Mouse (Mus musculus) small intestine, adult 2 months (tissue): ENCODE results near the gene Tnfrsf1b. TPM values are rescaled to one million over a fixed set of nuclear protein-coding genes. Genes with fewer than 3 reads are reported as not detected.

Experiments
- H3K27ac ChIP-seq: fragments of 200-500 bp; 2 replicates; pipeline ENCODE4 v1.5.1; 2012; ENCODE audit warnings: low read depth, low read length, control low read depth, inconsistent platforms; ENCODE audit not compliant: insufficient read depth
- H3K27me3 ChIP-seq: fragments of 200-500 bp; 2 replicates; pipeline ENCODE4 v1.6.1; 2012; ENCODE audit warnings: mild to moderate bottlenecking, moderate library complexity, low read length, inconsistent platforms; ENCODE audit not compliant: control insufficient read depth, insufficient read depth
- H3K36me3 ChIP-seq: fragments of 200-500 bp; 2 replicates; pipeline ENCODE4 v1.6.1; 2012; ENCODE audit warnings: mild to moderate bottlenecking, low read length, control low read depth, inconsistent platforms; ENCODE audit not compliant: control insufficient read depth, insufficient read depth
- H3K4me1 ChIP-seq: fragments of 200-500 bp; 2 replicates; pipeline ENCODE4 v1.6.1; 2012; ENCODE audit warnings: low read length, inconsistent platforms, mixed read lengths; ENCODE audit not compliant: control insufficient read depth, insufficient read depth, insufficient read length
- H3K4me3 ChIP-seq: fragments of 200-500 bp; 2 replicates; pipeline ENCODE4 v1.5.1; 2012; ENCODE audit warnings: low read depth, mild to moderate bottlenecking, control low read depth, inconsistent platforms, low read length, moderate library complexity
- CTCF ChIP-seq: fragments of 200-500 bp; IDR thresholded peaks from 2 replicates; pipeline ENCODE4 v1.5.1; 2012; ENCODE audit warnings: low read depth, mild to moderate bottlenecking, control low read depth, inconsistent platforms, low read length, moderate library complexity, mixed read lengths; ENCODE audit not compliant: insufficient replicate concordance, insufficient read length; ENCODE audit errors: extremely low read depth
- POLR2A ChIP-seq: fragments of 200-500 bp; IDR thresholded peaks from 2 replicates; pipeline ENCODE4 v1.6.1; 2012; ENCODE audit warnings: low read depth, mild to moderate bottlenecking, control low read depth, inconsistent platforms, low read length, moderate library complexity
- WGBS: fragments of 180-500 bp; shearing (Covaris S2); methylation state at CpG from one replicate; pipeline ENCODE4 v1.1.7; 2018; 5-methylcytosine and 5-hydroxymethylcytosine counted together
- polyA plus RNA-seq: library from polyadenylated mRNA; depleted of rRNA; stranded (reverse); fragments of >200 nt; gene quantifications from 2 replicates; pipeline ENCODE4 v1.2.3, GENCODE M21; 2012

Tnfrsf1b gene
- polyA plus RNA-seq, 1 experiment: 13.5 TPM

DNA sequence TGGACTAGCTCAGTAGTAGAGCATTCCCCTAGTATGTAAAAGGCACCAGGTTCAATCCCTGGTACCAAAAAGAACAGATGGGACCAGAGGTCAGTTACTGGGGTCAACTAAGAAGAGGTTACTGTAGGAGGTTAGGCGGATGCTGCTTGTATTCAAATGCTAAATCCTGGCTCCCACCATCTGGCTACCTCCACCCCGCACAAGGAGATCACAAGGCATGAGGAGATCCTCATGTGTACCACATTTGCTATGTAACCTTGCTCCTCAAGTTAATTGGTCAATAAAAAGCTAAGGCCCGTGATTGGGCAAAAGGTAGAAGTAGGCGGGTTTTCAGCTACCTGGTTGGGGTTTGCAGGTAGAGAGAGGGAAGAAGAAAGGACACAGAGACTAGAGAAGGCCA is 25.0 kb upstream of the Tnfrsf1b start:
- WGBS: 89% methylated on average over 4 of the region's 4 CpGs
- Histone ChIP-seq H3K4me1 (peaks cover 3% of the 10 kb centered on the region; the same call in 1 of the 2 replicates), H3K27ac (no peak overlapping the region), H3K4me3 (no peak overlapping the region), H3K36me3 (no peaks in the 10 kb centered on the region), H3K27me3 (no peaks in the 10 kb centered on the region)
- TF ChIP-seq CTCF (no peak), POLR2A (no peak)

DNA sequence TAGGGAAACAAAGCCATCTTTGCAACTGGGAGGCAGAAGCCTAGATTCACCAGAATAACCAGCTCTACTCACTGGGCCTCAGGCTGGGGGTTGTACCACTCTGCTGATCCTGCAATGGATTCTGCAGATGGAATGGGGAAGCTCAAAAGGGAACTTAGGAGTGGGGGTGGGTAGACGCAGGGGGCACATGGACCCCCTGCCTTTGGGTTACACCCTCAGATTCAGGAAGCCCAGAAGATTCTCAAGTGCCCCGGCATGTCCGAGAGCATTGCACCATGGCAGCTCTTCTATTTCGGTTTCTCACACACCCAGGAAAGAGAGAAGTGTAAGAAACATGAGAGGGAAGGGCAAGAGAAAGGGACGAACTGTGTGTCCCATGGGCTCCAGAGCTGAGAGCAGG is 23.5 kb upstream of the Tnfrsf1b start:
- Histone ChIP-seq H3K36me3 (no peaks in the 10 kb centered on the region), H3K27ac (no peak overlapping the region), H3K4me1 (peaks cover 2% of the 10 kb centered on the region; the same call in 1 of the 2 replicates), H3K4me3 (no peak overlapping the region), H3K27me3 (no peaks in the 10 kb centered on the region)
- 82% methylated on average over 5 of the region's 5 CpGs for WGBS
- no peak for TF ChIP-seq POLR2A
- TF ChIP-seq CTCF: no peak

GRCm38 (mm10) chr4:145267631-145268110 is 21.0 kb upstream of the Tnfrsf1b start:
- WGBS: 28% methylated on average over 4 of the region's 4 CpGs
- H3K27ac ChIP-seq: no peak overlapping the region
- H3K36me3 ChIP-seq: no peaks in the 10 kb centered on the region
- H3K4me3 ChIP-seq: no peak overlapping the region
- TF ChIP-seq CTCF (no peak), POLR2A (no peak)
- no peaks in the 10 kb centered on the region for H3K27me3 ChIP-seq
- H3K4me1 ChIP-seq: peaks cover 14% of the 10 kb centered on the region; the same call in 1 of the 2 replicates

- no peak overlapping the region for H3K4me3 ChIP-seq
- no peak for TF ChIP-seq POLR2A
- no peak for TF ChIP-seq CTCF
- H3K27ac ChIP-seq: no peak overlapping the region
- no peaks in the 10 kb centered on the region for H3K27me3 ChIP-seq
- H3K36me3 ChIP-seq: no peaks in the 10 kb centered on the region
- peaks cover 12% of the 10 kb centered on the region; the same call in 1 of the 2 replicates for H3K4me1 ChIP-seq
- WGBS: 92% methylated on average over 4 of the region's 4 CpGs
Measured at GRCm38 (mm10) chr4:145266505-145266904, 19.8 kb upstream of the Tnfrsf1b start.

DNA sequence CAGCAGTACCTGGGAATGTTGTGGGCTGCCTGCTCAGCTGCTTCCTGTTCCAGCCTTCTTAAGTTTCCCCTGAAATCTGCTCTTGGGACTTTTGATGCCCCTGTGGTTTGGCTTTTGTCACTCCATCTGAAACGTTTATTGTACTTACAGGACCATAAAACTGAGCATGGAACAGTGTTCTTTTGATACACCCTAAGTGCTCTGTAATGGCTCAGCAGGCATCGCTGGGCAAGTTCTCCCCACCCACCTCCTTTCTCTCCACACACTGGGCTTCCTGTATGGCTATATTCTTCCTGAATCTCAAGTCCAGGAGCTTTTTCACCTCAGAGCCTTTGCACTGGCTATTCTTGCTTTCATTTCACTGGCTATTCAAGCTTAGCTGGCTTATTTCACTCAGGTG is 18.1 kb upstream of the Tnfrsf1b start:
- WGBS: 9% methylated on average over 2 of the region's 2 CpGs
- no peak for TF ChIP-seq CTCF
- no peak for TF ChIP-seq POLR2A
- Histone ChIP-seq H3K4me1 (peaks cover 12% of the 10 kb centered on the region; the same call in 1 of the 2 replicates), H3K27me3 (no peaks in the 10 kb centered on the region), H3K36me3 (no peaks in the 10 kb centered on the region), H3K27ac (peak overlapping the region; percentile 7; the same call in 1 of the 2 replicates), H3K4me3 (no peak overlapping the region)

DNA sequence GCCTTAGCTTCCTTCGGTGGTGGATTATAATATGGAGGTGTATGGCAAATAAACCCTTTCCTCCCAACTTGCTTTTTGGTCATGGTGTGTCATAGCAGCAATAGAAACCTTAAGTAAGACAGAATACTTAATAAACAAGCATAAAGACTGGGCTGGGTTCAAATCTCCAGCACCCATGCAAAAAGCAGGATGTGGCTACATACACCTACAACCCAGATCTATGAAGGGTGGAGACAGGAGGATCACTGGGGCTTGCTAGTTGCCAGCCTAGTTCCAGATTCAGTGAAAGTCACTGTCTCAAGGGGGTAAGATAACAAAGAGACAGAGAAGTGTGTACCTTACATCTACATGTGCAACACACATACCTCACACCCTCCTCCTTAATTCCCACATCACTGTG is 16.9 kb upstream of the Tnfrsf1b start:
- WGBS: 92% methylated on average over 1 of the region's 1 CpGs
- no peak overlapping the region for H3K27ac ChIP-seq
- TF ChIP-seq CTCF (no peak), POLR2A (no peak)

DNA sequence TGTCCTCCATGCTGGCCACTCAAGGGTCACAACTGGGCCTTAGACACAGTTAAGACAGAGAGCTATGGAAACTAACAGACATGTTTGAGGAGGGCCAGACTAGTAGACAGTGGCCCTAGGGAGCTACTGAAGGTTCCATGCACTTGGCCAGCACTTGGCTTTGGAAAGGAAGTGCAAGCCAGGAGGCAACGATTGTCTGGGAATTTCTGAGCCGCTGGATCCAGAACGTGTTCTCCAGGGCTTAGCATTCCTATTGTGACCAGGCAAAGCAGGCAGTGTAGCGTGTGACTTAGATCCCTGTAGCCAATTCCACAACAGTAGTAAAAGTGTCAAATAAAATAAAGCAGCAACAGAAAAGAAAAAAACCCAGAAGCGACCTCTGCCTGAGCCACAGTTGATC is 14.1 kb upstream of the Tnfrsf1b start:
- Histone ChIP-seq H3K36me3 (no peaks in the 10 kb centered on the region), H3K27me3 (no peaks in the 10 kb centered on the region), H3K4me3 (no peak overlapping the region), H3K27ac (no peak overlapping the region), H3K4me1 (peaks cover 12% of the 10 kb centered on the region; the same call in 1 of the 2 replicates)
- WGBS: 85% methylated on average over 5 of the region's 5 CpGs
- TF ChIP-seq POLR2A: no peak
- no peak for TF ChIP-seq CTCF

More for the DNA sequence above, 16.9 kb upstream of the Tnfrsf1b start:
- peaks cover 12% of the 10 kb centered on the region; the same call in 1 of the 2 replicates for H3K4me1 ChIP-seq
- H3K27me3 ChIP-seq: no peaks in the 10 kb centered on the region
- no peak overlapping the region for H3K4me3 ChIP-seq
- no peaks in the 10 kb centered on the region for H3K36me3 ChIP-seq

GRCm38 (mm10) chr4:145257751-145258434 is 11.2 kb upstream of the Tnfrsf1b start:
- TF ChIP-seq CTCF: no peak
- TF ChIP-seq POLR2A: no peak
- Histone ChIP-seq H3K27ac (no peak overlapping the region), H3K27me3 (no peaks in the 10 kb centered on the region), H3K4me1 (peaks cover 2% of the 10 kb centered on the region; the same call in 1 of the 2 replicates), H3K36me3 (no peaks in the 10 kb centered on the region), H3K4me3 (no peak overlapping the region)
- WGBS: 76% methylated on average over 5 of the region's 5 CpGs
